Mouse (Mus musculus) stomach, embryonic 15.5 days (tissue): ENCODE results near the gene Iqgap2. TPM values are rescaled to one million over a fixed set of nuclear protein-coding genes. Genes with fewer than 3 reads are reported as not detected.

Experiments used
- ATAC-seq: fragments of 200-750 bp; cut with Nextera tagmentation; 2 replicates; pipeline ENCODE4 v1.8.0; 2017; ENCODE audit warnings: low read depth, moderate number of reproducible peaks, moderate TSS enrichment; ENCODE audit not compliant: insufficient read depth, low FRiP score
- H3K27ac ChIP-seq: fragments of 300-500 bp; sonication (generic); 2 replicates; pipeline ENCODE4 v1.5.1; 2015; ENCODE audit warnings: mild to moderate bottlenecking, inconsistent platforms
- H3K27me3 ChIP-seq: fragments of 300-500 bp; sonication (generic); replicated peaks from 2 replicates; pipeline ENCODE4 v1.6.1; 2015; ENCODE audit warnings: inconsistent platforms
- H3K36me3 ChIP-seq: fragments of 300-500 bp; sonication (generic); 2 replicates; pipeline ENCODE4 v1.6.1; 2015; ENCODE audit warnings: inconsistent platforms
- H3K4me1 ChIP-seq: fragments of 300-500 bp; sonication (generic); 2 replicates; pipeline ENCODE4 v1.6.1; 2015; ENCODE audit warnings: inconsistent platforms
- H3K4me2 ChIP-seq: fragments of 300-500 bp; sonication (generic); 2 replicates; pipeline ENCODE4 v1.6.1; 2015; ENCODE audit warnings: mild to moderate bottlenecking, inconsistent platforms
- H3K4me3 ChIP-seq: fragments of 300-500 bp; sonication (generic); replicated peaks from 2 replicates; pipeline ENCODE4 v1.5.1; 2015; ENCODE audit warnings: inconsistent platforms
- H3K9ac ChIP-seq: fragments of 300-500 bp; sonication (generic); 2 replicates; pipeline ENCODE4 v1.6.1; 2015; ENCODE audit warnings: inconsistent platforms
- H3K9me3 ChIP-seq: fragments of 300-500 bp; sonication (generic); 2 replicates; pipeline ENCODE4 v1.6.1; 2016; ENCODE audit warnings: inconsistent platforms
- WGBS: fragments of 180-500 bp; shearing (Covaris S2); methylation state at CpG from one replicate; pipeline ENCODE4 v1.1.7; 2015; 5-methylcytosine and 5-hydroxymethylcytosine counted together
- polyA plus RNA-seq: library from polyadenylated mRNA; unstranded; fragments of >200 nt; fragmentation: Nextera tagmentation; extraction: Ambion mirVana; gene quantifications from 2 replicates; pipeline ENCODE4 v1.2.1, GENCODE M21; 2015

Iqgap2 gene
- 20.3 and 20.9 TPM in 2 replicates for polyA plus RNA-seq

- peak; percentile 64 for ATAC-seq
- H3K4me3 ChIP-seq, result peak within 1 kb of the TSS; percentile 74
- peak within 1 kb of the TSS; percentile 75 for H3K9ac ChIP-seq
- H3K27me3 ChIP-seq, result no peaks in the 10 kb centered on the region
- peak within 1 kb of the TSS; percentile 96 for H3K4me2 ChIP-seq
- H3K4me1 ChIP-seq, result 0 out of 2 replicates have a peak, but pooled peaks cover 3% of the 10 kb centered on the region
- WGBS, result under 1% methylated on average over 46 of the region's 48 CpGs
- H3K27ac ChIP-seq, result peak within 1 kb of the TSS; percentile 73
- no peaks in the 10 kb centered on the region for H3K36me3 ChIP-seq
- no peaks in the 10 kb centered on the region for H3K9me3 ChIP-seq
These were observed at the start of gene Iqgap2 for GRCm38 (mm10) chr13:95891491-95891925. Iqgap2 (minus strand) TSS chr13:95891922.

GRCm38 (mm10) chr13:95940811-95941210 is 49.1 kb upstream of the Iqgap2 start:
- Histone ChIP-seq H3K27ac (no peak overlapping the region), H3K4me2 (no peak overlapping the region)
- 47% methylated on average over 5 of the region's 5 CpGs for WGBS

GRCm38 (mm10) chr13:95924201-95924621 is 32.5 kb upstream of the Iqgap2 start:
- Histone ChIP-seq H3K9me3 (no peaks in the 10 kb centered on the region), H3K4me3 (no peak overlapping the region), H3K27me3 (no peaks in the 10 kb centered on the region), H3K9ac (no peak overlapping the region), H3K36me3 (no peaks in the 10 kb centered on the region), H3K4me1 (no peaks in the 10 kb centered on the region), H3K27ac (no peak overlapping the region), H3K4me2 (no peak overlapping the region)
- WGBS, result 60% methylated on average over 2 of the region's 2 CpGs
- peak; percentile 69; the same call in 1 of the 2 replicates for ATAC-seq

More at GRCm38 (mm10) chr13:95940811-95941210, 49.1 kb upstream of the Iqgap2 start:
- no peaks in the 10 kb centered on the region for H3K4me1 ChIP-seq
- H3K4me3 ChIP-seq, result no peak overlapping the region
- no peak overlapping the region for H3K9ac ChIP-seq
- H3K9me3 ChIP-seq, result no peaks in the 10 kb centered on the region
- no peak for ATAC-seq
- H3K36me3 ChIP-seq, result no peaks in the 10 kb centered on the region
- no peaks in the 10 kb centered on the region for H3K27me3 ChIP-seq

GRCm38 (mm10) chr13:95922626-95923025 is 30.9 kb upstream of the Iqgap2 start:
- H3K27me3 ChIP-seq, result no peaks in the 10 kb centered on the region
- 92% methylated on average over 4 of the region's 4 CpGs for WGBS

GRCm38 (mm10) chr13:95918624-95919284 is 27.0 kb upstream of the Iqgap2 start:
- H3K9ac ChIP-seq, result no peak overlapping the region
- H3K4me1 ChIP-seq, result no peaks in the 10 kb centered on the region
- no peak overlapping the region for H3K4me2 ChIP-seq
- no peaks in the 10 kb centered on the region for H3K36me3 ChIP-seq
- no peak overlapping the region for H3K4me3 ChIP-seq
- no peak for ATAC-seq
- WGBS, result 88% methylated on average over 9 of the region's 9 CpGs
- no peaks in the 10 kb centered on the region for H3K27me3 ChIP-seq
- no peak overlapping the region for H3K27ac ChIP-seq
- H3K9me3 ChIP-seq, result no peaks in the 10 kb centered on the region

More at GRCm38 (mm10) chr13:95922626-95923025, 30.9 kb upstream of the Iqgap2 start:
- H3K27ac ChIP-seq, result no peak overlapping the region
- no peaks in the 10 kb centered on the region for H3K9me3 ChIP-seq
- no peak overlapping the region for H3K4me3 ChIP-seq
- no peak overlapping the region for H3K4me2 ChIP-seq
- no peak overlapping the region for H3K9ac ChIP-seq
- no peaks in the 10 kb centered on the region for H3K36me3 ChIP-seq
- ATAC-seq, result no peak
- no peaks in the 10 kb centered on the region for H3K4me1 ChIP-seq

- Histone ChIP-seq H3K9me3 (no peaks in the 10 kb centered on the region), H3K4me2 (no peak overlapping the region), H3K4me3 (no peak overlapping the region), H3K27me3 (no peaks in the 10 kb centered on the region), H3K4me1 (no peaks in the 10 kb centered on the region), H3K9ac (no peak overlapping the region), H3K27ac (no peak overlapping the region), H3K36me3 (no peaks in the 10 kb centered on the region)
- WGBS, result 77% methylated on average over 2 of the region's 2 CpGs
- ATAC-seq, result no peak
These were observed 21.3 kb upstream of the Iqgap2 start for GRCm38 (mm10) chr13:95913046-95913406.

- WGBS, result 77% methylated on average over 11 of the region's 11 CpGs
- no peaks in the 10 kb centered on the region for H3K9me3 ChIP-seq
- ATAC-seq, result no peak
- H3K4me2 ChIP-seq, result no peak overlapping the region
- H3K27ac ChIP-seq, result no peak overlapping the region
- no peaks in the 10 kb centered on the region for H3K27me3 ChIP-seq
- H3K9ac ChIP-seq, result no peak overlapping the region
- H3K4me1 ChIP-seq, result no peaks in the 10 kb centered on the region
- no peak overlapping the region for H3K4me3 ChIP-seq
- no peaks in the 10 kb centered on the region for H3K36me3 ChIP-seq
These were observed 20.7 kb upstream of the Iqgap2 start for GRCm38 (mm10) chr13:95912157-95913045.

- no peak overlapping the region for H3K4me3 ChIP-seq
- 71% methylated on average over 9 of the region's 9 CpGs for WGBS
These were observed 18.5 kb upstream of the Iqgap2 start for GRCm38 (mm10) chr13:95910270-95910669.

GRCm38 (mm10) chr13:95909244-95909643 is 17.5 kb upstream of the Iqgap2 start:
- H3K4me1 ChIP-seq, result no peaks in the 10 kb centered on the region
- H3K4me2 ChIP-seq, result no peak overlapping the region
- H3K9me3 ChIP-seq, result no peaks in the 10 kb centered on the region
- 77% methylated on average over 2 of the region's 2 CpGs for WGBS
- ATAC-seq, result no peak
- no peaks in the 10 kb centered on the region for H3K27me3 ChIP-seq
- H3K36me3 ChIP-seq, result no peaks in the 10 kb centered on the region
- no peak overlapping the region for H3K27ac ChIP-seq
- H3K9ac ChIP-seq, result no peak overlapping the region
- no peak overlapping the region for H3K4me3 ChIP-seq

More at GRCm38 (mm10) chr13:95910270-95910669, 18.5 kb upstream of the Iqgap2 start:
- Histone ChIP-seq H3K9ac (no peak overlapping the region), H3K27me3 (no peaks in the 10 kb centered on the region), H3K9me3 (no peaks in the 10 kb centered on the region), H3K36me3 (no peaks in the 10 kb centered on the region), H3K4me1 (no peaks in the 10 kb centered on the region), H3K4me2 (no peak overlapping the region), H3K27ac (no peak overlapping the region)
- ATAC-seq, result no peak

GRCm38 (mm10) chr13:95902696-95903095 is 11.0 kb upstream of the Iqgap2 start:
- no peak overlapping the region for H3K4me2 ChIP-seq
- no peak for ATAC-seq
- H3K36me3 ChIP-seq, result no peaks in the 10 kb centered on the region
- H3K9me3 ChIP-seq, result no peaks in the 10 kb centered on the region
- no peaks in the 10 kb centered on the region for H3K27me3 ChIP-seq
- WGBS, result 89% methylated on average over 3 of the region's 3 CpGs
- no peak overlapping the region for H3K4me3 ChIP-seq
- no peak overlapping the region for H3K9ac ChIP-seq
- H3K27ac ChIP-seq, result no peak overlapping the region
- no peaks in the 10 kb centered on the region for H3K4me1 ChIP-seq

- no peaks in the 10 kb centered on the region for H3K36me3 ChIP-seq
- no peaks in the 10 kb centered on the region for H3K27me3 ChIP-seq
- no peak overlapping the region for H3K9ac ChIP-seq
- H3K9me3 ChIP-seq, result no peaks in the 10 kb centered on the region
- no peak overlapping the region for H3K4me3 ChIP-seq
- ATAC-seq, result no peak
- no peak overlapping the region for H3K27ac ChIP-seq
- H3K4me1 ChIP-seq, result no peaks in the 10 kb centered on the region
- WGBS, result 68% methylated on average over 1 of the region's 1 CpGs
- no peak overlapping the region for H3K4me2 ChIP-seq
These were observed 8.3 kb upstream of the Iqgap2 start for GRCm38 (mm10) chr13:95899885-95900650.
